Mouse (Mus musculus): ENCODE measurements around the gene Stx8.

The Stx8 gene

DNA sequence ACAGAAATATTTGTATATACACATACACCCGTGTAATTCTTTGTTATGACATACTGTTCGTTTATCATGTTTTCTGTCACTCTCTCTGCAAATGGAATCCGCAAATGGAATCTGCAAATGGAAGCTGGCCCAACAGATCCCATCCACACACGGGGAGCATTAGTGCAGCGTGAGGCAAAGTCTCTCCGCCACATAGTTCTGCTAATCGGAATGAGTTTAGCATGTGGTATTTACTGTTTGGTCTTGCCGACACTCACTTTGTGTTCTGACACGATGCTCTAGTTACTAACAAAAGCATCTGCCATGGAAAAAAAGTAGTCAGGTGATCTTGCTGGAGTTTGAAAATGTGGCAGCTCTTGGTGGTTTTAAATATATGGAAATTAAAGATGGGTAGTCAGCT lies 123.4 kb downstream of the Stx8 start:
- DNase-seq (ENCODE audit: low spot score in 2 of 2), result no peak

DNA sequence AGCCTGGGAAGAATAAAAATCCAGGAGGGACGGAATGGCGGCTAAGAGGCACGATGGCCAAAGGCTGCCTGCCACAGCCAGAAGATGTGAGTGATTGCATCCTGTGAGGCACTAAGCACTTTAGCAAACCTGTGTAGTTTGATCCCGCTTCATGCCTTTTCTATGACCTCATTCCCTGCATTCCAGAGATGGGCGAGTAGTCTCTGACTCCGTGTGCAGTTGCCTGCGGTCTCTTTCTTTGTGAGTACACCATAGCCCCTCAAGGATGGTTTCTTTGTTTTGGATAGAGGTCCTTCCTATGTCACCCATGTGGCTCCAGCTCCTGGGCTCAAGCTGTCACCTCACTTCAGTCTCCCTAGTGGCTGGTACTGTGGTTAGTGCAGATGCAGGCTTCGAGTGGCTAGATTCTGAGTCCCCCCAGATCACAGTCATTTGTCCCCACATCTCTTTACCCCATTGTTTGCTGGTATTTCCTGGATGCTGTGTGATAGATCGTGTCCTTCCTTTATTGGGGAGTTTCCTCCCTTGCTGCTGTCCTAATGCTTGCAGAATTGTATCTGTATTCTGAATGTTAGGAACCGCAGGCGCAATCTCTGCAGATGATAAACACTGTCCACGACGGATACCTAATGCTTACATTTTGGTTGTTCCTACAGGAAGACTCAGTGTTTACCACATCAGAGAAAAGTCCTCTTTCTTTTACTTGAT lies 124.0 kb downstream of the Stx8 start:
- no peak for DNase-seq (ENCODE audit: low spot score in 2 of 2)

DNA sequence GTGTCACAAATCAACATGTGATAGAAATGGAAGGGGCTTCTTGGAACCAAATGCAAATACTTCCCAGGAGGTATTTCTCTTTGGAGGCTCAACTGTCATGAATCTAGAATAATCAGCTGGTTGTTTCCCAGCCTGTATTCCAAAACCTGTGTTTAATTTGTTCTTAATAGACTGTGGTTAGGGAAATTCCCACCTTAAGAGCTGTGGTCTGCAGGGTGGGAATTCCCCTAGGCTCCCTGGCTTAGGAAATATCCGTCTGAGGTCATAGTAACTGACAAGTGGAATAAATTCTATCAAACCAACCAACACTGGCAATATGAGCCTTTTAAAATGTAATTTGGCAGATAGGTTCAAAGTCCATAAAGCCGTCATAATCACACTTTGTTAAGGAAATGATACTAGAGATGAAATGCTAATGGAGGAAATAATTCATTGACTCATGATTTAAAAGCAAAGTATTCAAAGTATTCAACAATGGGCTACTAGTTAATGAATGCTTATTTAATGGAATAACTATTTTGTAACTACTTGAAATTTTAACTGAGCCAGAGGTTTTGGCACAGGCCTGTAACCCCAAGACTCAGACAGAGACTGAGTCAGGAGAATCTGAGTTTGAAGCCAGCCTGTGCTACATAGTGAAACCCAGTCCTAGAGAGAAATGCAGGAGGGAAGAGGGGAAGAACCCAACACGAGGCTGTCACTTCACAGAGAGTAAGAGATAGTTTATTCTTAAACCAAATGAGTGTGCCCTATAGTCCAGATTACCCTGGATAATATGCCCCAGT lies 126.2 kb downstream of the Stx8 start:
- DNase-seq (ENCODE audit: low spot score in 2 of 2), result no peak

- DNase-seq (ENCODE audit: low spot score in 2 of 2), result peak in 1 of 2 experiments; percentile 35
These were observed 135.6 kb downstream of the Stx8 start for GRCm38 (mm10) chr11:68101598-68101997.

DNA sequence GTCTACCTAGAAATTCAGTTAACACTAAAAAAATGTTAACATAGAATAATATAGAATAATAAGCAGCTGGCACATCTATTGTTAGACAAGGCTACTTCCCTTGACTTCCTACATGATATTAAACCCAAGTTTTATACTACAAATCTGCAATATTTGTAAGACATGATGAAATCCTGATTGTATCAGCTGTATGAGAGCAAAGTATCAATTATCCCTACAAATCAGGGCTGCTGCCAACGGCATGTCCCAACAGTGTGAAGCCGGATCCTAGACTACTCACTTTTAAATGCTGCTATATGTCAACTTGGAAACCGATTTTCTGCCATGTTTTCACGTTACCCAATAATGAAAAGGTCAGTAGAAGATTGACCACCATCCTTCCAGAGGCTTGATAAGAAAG lies 137.5 kb downstream of the Stx8 start:
- DNase-seq (ENCODE audit: low spot score in 2 of 2), result no peak

DNA sequence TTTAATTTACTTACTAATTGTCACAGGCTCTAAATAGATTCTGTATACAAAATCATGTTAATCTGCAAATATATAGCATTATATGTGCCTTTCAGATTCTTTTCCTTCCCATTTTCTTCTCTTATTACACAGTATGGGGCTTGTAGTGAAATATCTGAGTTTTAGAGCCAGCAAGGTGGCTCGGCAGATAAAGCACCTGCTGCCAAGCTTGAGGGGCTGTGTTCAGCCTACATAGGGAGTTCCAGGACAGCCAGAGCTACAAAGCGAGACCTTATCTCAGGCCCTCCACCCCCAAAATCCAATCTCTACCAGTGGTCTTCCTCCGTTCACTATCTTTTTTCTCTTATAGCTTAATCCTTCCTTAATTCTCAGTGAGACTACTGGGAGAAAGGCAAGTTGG lies 140.1 kb downstream of the Stx8 start:
- no peak for DNase-seq (ENCODE audit: low spot score in 2 of 2)

DNA sequence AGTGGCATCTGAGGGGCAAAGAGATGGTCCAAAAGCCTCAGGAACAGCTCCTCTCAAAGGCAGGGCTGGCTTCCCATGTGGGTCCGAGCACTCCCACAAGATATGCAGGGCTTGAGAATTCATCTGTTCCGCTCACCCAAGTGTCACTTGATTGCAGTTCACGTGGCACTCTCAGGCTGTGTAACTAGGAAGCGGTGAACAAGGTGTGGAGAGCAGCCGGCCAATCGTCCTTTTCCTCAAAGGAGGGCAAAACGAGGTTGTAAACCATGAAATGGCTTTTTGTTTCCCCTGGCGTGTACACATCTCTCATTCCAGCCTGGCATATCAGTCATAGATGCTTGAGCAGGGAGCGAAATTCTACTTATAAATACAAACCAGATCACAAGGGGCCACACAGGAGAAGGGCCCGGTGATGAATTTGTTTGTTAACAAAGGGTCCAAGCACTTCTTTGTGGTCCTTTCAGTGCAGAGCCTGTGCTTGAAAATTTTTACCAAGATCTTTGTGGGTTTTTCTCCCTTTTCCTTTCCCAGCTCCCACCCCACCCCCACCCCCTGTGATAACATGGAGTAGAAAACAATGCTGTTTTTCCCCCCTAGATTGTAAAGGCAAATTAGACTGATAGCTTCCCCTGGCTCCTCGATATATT lies 147.6 kb downstream of the Stx8 start:
- no peak for DNase-seq (ENCODE audit: low spot score in 2 of 2)

GRCm38 (mm10) chr11:68114202-68114601 lies 148.2 kb downstream of the Stx8 start:
- DNase-seq (ENCODE audit: low spot score in 2 of 2), result no peak

DNA sequence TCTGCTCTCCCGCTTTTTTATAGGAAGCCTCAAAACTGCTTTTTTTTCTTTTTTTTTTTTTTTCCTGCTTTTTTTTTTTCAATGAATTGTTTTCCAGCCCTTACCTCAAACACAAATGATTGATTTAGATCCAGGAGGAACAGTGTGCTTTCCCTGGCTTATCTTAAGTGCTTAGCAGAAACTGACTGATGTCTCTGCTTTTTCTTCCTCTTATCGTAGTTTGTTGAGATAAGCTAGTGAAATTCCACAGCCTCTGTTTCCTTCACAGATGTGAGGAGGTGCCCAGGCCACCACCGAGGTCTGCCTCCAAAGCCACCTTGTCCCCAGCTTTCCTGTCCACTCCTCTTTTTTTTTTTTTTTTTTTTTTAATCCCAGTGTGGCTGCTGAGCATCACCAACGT lies 150.2 kb downstream of the Stx8 start:
- DNase-seq (ENCODE audit: low spot score in 2 of 2), result no peak

DNA sequence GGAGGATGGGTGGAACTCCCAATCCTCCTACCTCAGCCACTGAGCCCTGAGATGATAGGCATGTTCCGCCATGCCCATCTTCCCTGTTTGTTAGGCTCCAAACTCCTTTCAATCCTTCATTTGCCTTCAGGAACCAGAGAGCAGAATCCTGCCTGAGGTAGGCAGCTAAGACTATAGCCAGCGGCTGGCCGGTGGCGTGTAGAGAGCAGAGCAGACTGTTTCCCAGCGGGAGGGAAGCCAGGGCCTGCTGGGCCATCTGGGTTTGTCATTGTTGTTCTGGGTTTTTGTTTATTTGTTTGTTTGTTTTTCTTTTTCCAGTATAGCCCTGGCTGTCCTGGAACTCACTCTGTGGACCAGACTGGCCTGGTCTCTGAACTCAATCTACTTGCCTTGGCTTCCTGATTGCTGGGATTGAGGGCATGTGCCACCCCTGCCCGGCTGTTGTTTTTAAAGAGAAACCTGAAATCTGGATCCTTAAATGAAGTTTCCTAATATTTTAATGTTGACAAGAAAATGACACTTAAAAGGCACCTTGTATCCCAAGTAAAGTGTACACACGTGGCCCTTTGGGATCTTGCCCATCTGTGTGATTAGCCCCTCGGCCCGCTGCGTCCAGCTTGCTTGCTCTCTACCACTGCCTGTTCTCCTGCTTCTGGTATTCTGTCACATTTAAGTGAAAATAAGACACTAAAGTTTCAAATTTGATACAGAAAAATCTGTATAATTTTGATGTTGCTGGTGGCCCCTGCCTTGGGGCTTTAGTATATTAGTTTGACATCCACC lies 152.1 kb downstream of the Stx8 start:
- no peak for DNase-seq (ENCODE audit: low spot score in 2 of 2)

DNA sequence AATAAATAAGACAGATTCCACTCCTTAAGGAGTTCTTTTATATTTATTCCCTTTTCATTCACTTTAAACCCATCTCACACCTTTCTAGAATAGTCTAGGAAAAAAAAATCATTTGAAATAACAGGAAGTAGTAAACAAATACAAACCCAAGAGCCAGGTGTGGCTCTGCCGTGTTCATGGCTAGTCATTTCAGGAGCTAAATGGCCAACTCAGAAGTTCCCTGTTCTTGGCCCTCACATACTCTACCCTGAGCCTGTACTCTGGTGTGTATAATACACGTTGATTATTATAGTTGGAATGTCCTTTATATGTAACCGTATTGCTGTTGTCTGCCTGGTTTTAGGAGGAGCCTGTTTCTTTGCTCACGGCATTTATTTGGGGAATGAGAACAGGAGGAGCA lies 152.7 kb downstream of the Stx8 start:
- no peak for DNase-seq (ENCODE audit: low spot score in 2 of 2)

DNA sequence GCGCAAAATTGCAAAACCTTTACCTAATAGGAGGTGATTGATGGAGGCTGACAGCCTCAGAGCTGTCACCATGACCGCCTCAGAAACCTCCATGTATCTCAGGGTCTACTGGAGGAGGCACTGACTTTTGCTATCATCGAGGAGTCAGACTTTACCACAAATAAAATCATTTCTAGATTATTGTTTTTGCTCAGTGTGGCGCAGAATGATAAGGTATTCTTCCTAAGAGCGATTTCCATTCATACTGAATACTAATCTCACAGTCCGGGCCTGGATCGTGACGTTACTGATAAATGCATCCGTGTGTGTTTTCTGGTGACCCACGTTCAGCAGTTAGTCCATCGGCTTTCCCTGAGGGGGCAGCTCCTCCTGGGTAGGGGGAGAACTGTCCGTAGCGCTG lies 153.1 kb downstream of the Stx8 start:
- no peak for DNase-seq (ENCODE audit: low spot score in 2 of 2)

DNA sequence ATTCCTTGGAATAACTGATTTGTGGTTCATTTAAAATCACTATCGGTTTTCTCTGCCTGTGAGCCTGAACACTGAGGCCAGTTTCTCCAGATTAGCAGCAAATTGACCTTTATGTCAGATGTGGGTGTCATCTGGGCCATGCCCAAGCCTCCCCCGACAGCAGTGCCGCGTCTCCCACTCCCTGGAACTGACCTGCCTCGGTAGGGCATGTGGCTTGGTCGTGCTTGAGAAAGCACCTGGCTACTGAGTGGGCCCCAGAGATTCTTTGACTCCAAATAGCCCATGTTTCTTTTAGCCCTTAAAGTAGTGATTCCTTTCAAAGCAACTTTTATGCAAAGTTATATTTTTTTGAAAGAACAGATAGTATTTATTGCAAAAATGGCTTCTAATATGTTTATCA lies 155.3 kb downstream of the Stx8 start:
- DNase-seq (ENCODE audit: low spot score in 2 of 2), result no peak

DNA sequence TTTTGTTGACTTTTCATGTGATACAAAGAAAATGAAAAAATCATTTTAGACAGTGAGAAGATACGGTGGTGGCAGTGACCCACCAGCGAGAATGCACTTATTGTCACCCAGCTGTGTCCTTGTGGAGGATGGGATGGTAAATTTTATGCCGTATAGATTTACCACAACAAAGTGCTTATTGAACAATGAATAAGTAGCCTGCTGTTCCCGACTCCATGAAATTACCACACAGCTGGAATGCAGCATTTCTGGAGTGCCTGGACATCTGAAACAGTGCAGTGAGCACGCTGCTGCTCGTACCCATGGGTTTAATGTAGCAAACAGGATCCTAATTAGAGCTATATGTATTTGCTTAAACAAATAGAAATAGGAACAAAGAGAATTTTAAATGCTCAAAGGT lies 155.7 kb downstream of the Stx8 start:
- no peak for DNase-seq (ENCODE audit: low spot score in 2 of 2)

GRCm38 (mm10) chr11:68126071-68126470 lies 160.1 kb downstream of the Stx8 start:
- DNase-seq (ENCODE audit: low spot score in 2 of 2), result no peak

DNA sequence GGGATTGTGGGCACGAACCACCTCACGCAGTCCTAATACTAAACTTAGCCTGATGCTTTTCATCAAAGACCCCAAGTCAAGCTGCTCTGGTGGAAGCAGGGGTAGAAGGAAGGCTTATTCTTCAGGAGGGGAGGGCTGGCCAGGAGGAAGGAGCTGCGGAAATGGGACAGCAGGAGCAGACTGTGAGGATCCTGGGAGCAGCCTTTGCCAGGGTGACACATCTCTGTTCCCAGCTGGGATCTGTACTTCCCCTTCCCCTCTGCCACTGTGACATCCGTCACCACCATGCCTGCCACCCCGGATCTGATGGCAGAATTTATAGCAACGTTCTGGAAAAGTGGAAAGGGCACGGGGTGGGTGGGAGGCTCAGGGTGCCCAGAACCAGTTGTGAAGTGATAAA lies 168.5 kb downstream of the Stx8 start:
- DNase-seq (ENCODE audit: low spot score in 2 of 2), result no peak

GRCm38 (mm10) chr11:68135350-68135749 lies 169.4 kb downstream of the Stx8 start:
- DNase-seq (ENCODE audit: low spot score in 2 of 2), result no peak

- DNase-seq (ENCODE audit: low spot score in 2 of 2), result no peak
These were observed 170.7 kb downstream of the Stx8 start for GRCm38 (mm10) chr11:68136687-68137086.

DNA sequence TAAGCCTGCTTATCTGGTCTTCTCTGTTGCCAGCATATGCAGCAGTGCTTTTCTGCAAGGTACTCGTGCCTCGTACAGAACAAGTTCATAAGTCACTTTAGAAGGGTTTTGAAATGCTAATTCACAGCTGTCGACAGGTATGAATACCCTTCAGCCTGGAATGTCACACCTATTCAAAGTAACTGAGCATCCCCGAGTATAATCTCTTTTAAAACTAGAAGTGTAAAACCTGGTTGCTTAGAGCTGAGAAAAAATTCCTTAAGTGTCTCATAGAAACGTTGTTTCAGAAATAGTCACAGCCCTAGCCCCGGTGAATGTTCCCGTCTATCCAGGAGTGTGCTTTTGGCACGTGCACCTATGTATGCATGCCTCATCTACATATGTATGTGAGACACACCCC lies 176.3 kb downstream of the Stx8 start:
- DNase-seq (ENCODE audit: low spot score in 2 of 2), result no peak

GRCm38 (mm10) chr11:68144235-68145065 lies 178.5 kb downstream of the Stx8 start:
- DNase-seq (ENCODE audit: low spot score in 2 of 2), result no peak

DNA sequence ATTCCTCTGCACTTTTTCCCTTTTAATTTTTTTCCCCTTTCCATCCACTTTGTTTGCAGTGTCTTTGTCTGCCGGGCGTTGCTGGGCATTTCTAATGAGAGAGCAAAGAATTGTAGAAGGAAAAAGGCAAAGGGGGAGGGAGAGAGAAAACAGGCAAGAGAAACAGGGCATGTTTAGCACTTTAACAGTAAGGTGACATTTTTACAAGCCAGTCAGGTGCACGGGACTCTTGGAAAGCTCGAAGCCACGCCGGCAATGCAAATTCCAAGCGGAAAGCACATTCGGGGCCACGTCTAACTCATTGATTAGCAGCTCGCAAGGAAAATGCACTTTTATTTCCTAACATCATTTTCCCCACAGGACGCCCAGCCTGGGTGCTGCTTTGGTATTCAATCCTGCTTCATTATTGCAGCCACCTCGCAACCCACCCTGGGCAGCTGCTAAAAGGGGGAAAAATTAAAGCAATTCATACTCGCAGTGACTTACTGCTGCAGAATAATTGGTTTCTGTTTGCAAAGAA lies 179.1 kb downstream of the Stx8 start:
- no peak for DNase-seq (ENCODE audit: low spot score in 2 of 2)
